Mouse (Mus musculus) lung, postnatal 0 days (tissue): Measurements from ENCODE around the gene Tma7. TPM values are rescaled to one million over a fixed set of nuclear protein-coding genes. Genes with fewer than 3 reads are reported as not detected.

Experiments
- ATAC-seq: fragments of 200-750 bp; cut with Nextera tagmentation; 2 replicates; pipeline ENCODE4 v1.8.0; 2017; ENCODE audit warnings: moderate library complexity
- DNase-seq: peaks from one replicate; pipeline ENCODE4 v3.0.0-alpha.2; 2016; ENCODE audit warnings: low spot score
- H3K27ac ChIP-seq: fragments of 300-500 bp; sonication (generic); 2 replicates; pipeline ENCODE4 v1.5.1; 2014; ENCODE audit warnings: antibody characterized with exemption, mild to moderate bottlenecking, low read length, mixed read lengths
- H3K27me3 ChIP-seq: fragments of 300-500 bp; sonication (generic); replicated peaks from 2 replicates; pipeline ENCODE4 v1.6.1; 2014; ENCODE audit warnings: low read length, mixed read lengths; ENCODE audit not compliant: insufficient read depth
- H3K36me3 ChIP-seq: fragments of 300-500 bp; sonication (generic); 2 replicates; pipeline ENCODE4 v1.6.1; 2014; ENCODE audit warnings: low read length, mixed read lengths; ENCODE audit not compliant: insufficient read depth
- H3K4me1 ChIP-seq: fragments of 300-500 bp; sonication (generic); 2 replicates; pipeline ENCODE4 v1.6.1; 2014; ENCODE audit warnings: antibody characterized with exemption, low read depth, low read length, mixed read lengths; ENCODE audit not compliant: insufficient read depth
- H3K4me2 ChIP-seq: fragments of 300-500 bp; sonication (generic); replicated peaks from 2 replicates; pipeline ENCODE4 v1.6.1; 2014; ENCODE audit warnings: low read depth, mild to moderate bottlenecking, low read length, moderate library complexity, mixed read lengths
- H3K4me3 ChIP-seq: fragments of 300-500 bp; sonication (generic); 2 replicates; pipeline ENCODE4 v1.5.1; 2014; ENCODE audit warnings: low read depth, low read length
- H3K9ac ChIP-seq: fragments of 300-500 bp; sonication (generic); replicated peaks from 2 replicates; pipeline ENCODE4 v1.6.1; 2014; ENCODE audit warnings: low read depth, mild to moderate bottlenecking
- H3K9me3 ChIP-seq: fragments of 300-500 bp; sonication (generic); 2 replicates; pipeline ENCODE4 v1.6.1; 2016; ENCODE audit warnings: low read length, mixed read lengths
- CTCF ChIP-seq: IDR thresholded peaks from 2 replicates; pipeline ENCODE4 v1.5.1; 2016; ENCODE audit warnings: antibody characterized with exemption, mild to moderate bottlenecking
- EP300 ChIP-seq: IDR thresholded peaks from 2 replicates; pipeline ENCODE4 v1.6.1; 2016; ENCODE audit warnings: antibody characterized with exemption, mild to moderate bottlenecking, control low read depth
- WGBS: fragments of 180-500 bp; shearing (Covaris S2); extraction: QIAGEN DNeasy Blood & Tissue Kit; methylation state at CpG from one replicate; pipeline ENCODE4 v1.1.7; 2014; 5-methylcytosine and 5-hydroxymethylcytosine counted together
- polyA plus RNA-seq: library from polyadenylated mRNA; unstranded; fragments of >200 nt; fragmentation: Nextera tagmentation; extraction: Ambion mirVana; gene quantifications from 2 replicates; pipeline ENCODE4 v1.2.1, GENCODE M21; 2015

Gene Tma7
- polyA plus RNA-seq, 1 experiment from 2014 or later, result 375 TPM

GRCm38 (mm10) chr9:109091802-109092201 lies 9.4 kb upstream of the Tma7 start:
- no peak overlapping the region for H3K4me2 ChIP-seq

GRCm38 (mm10) chr9:109090446-109090845 lies 8.1 kb upstream of the Tma7 start:
- peak; percentile 23 for ATAC-seq
- no peaks in the 10 kb centered on the region for H3K9me3 ChIP-seq
- no peaks in the 10 kb centered on the region for H3K27me3 ChIP-seq
- H3K27ac ChIP-seq, result peak overlapping the region; percentile 38; the same call in 1 of the 2 replicates
- no peak overlapping the region for H3K9ac ChIP-seq
- 0 out of 2 replicates have a peak overlapping the region, but pooled peaks have one; percentile 3 for H3K4me2 ChIP-seq
- no peak overlapping the region for H3K4me3 ChIP-seq
- WGBS, result 42% methylated on average over 15 of the region's 15 CpGs
- H3K36me3 ChIP-seq, result no peaks in the 10 kb centered on the region
- peak; percentile 90 for DNase-seq
- peaks cover 9% of the 10 kb centered on the region; the same call in 1 of the 2 replicates for H3K4me1 ChIP-seq
- TF ChIP-seq EP300 (0 out of 2 replicates have a peak, but pooled peaks have one; percentile 27), CTCF (no peak)

More at GRCm38 (mm10) chr9:109091802-109092201, 9.4 kb upstream of the Tma7 start:
- no peak overlapping the region for H3K4me3 ChIP-seq
- no peak for DNase-seq
- peaks cover 9% of the 10 kb centered on the region; the same call in 1 of the 2 replicates for H3K4me1 ChIP-seq
- H3K27me3 ChIP-seq, result no peaks in the 10 kb centered on the region
- H3K27ac ChIP-seq, result no peak overlapping the region
- TF ChIP-seq EP300 (no peak), CTCF (no peak)
- ATAC-seq, result no peak
- no peaks in the 10 kb centered on the region for H3K36me3 ChIP-seq
- H3K9ac ChIP-seq, result no peak overlapping the region
- no peaks in the 10 kb centered on the region for H3K9me3 ChIP-seq
- WGBS, result 83% methylated on average over 8 of the region's 8 CpGs

- H3K36me3 ChIP-seq, result no peaks in the 10 kb centered on the region
- ATAC-seq (no peak), DNase-seq (peak; percentile 84)
- no peaks in the 10 kb centered on the region for H3K4me1 ChIP-seq
- 7% methylated on average over 5 of the region's 5 CpGs for WGBS
- H3K9ac ChIP-seq, result no peak overlapping the region
- TF ChIP-seq EP300 (no peak), CTCF (peak; percentile 80)
- no peak overlapping the region for H3K27ac ChIP-seq
- no peaks in the 10 kb centered on the region for H3K9me3 ChIP-seq
- no peaks in the 10 kb centered on the region for H3K27me3 ChIP-seq
- H3K4me3 ChIP-seq, result no peak overlapping the region
- H3K4me2 ChIP-seq, result no peak overlapping the region
Measured at GRCm38 (mm10) chr9:109087987-109088386, 5.6 kb upstream of the Tma7 start.

DNA sequence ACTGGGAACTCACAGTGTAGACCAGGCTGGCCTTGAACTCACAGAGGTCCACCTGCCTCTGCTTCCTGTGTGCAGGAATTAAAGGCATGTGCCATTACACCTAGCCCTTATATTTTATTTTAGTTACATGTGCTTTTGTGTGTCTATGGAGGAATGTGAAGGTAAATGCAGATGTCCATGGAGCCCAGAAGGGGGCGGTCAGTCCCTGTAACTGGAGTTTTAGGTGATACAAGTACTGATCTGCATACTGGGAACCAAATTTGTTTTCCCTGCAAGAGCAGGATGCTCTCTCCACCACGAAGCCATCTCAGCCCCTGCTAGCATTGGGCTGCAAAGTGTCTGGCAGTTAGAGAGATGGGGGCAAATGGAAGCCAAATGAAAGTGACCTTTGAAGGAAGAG lies 2.5 kb upstream of the Tma7 start:
- Histone ChIP-seq H3K27me3 (no peaks in the 10 kb centered on the region), H3K4me2 (no peak overlapping the region), H3K4me3 (no peak overlapping the region), H3K9me3 (no peaks in the 10 kb centered on the region), H3K9ac (no peak overlapping the region), H3K4me1 (peaks cover 7% of the 10 kb centered on the region; the same call in 1 of the 2 replicates), H3K36me3 (no peaks in the 10 kb centered on the region), H3K27ac (no peak overlapping the region)
- DNase-seq (peak; percentile 73), ATAC-seq (no peak)
- 13% methylated on average over 2 of the region's 2 CpGs for WGBS
- peak; percentile 76 for TF ChIP-seq CTCF
- TF ChIP-seq EP300, result no peak

- no peaks in the 10 kb centered on the region for H3K36me3 ChIP-seq
- no peak for TF ChIP-seq EP300
- TF ChIP-seq CTCF, result no peak
- H3K27me3 ChIP-seq, result no peaks in the 10 kb centered on the region
- peak overlapping the region; percentile 55 for H3K27ac ChIP-seq
- peak overlapping the region; percentile 69 for H3K4me3 ChIP-seq
- no peak for DNase-seq
- H3K9ac ChIP-seq, result peak overlapping the region; percentile 62
- H3K9me3 ChIP-seq, result no peaks in the 10 kb centered on the region
- no peak for ATAC-seq
- H3K4me1 ChIP-seq, result peaks cover 7% of the 10 kb centered on the region; the same call in 1 of the 2 replicates
- 2% methylated on average over 11 of the region's 11 CpGs for WGBS
- H3K4me2 ChIP-seq, result peak overlapping the region; percentile 75
Measured at GRCm38 (mm10) chr9:109081749-109082123, 651 bp downstream of the Tma7 start.

- Histone ChIP-seq H3K4me1 (peaks cover 7% of the 10 kb centered on the region; the same call in 1 of the 2 replicates), H3K4me2 (no peak overlapping the region), H3K9ac (no peak overlapping the region), H3K36me3 (no peaks in the 10 kb centered on the region), H3K27ac (no peak overlapping the region), H3K9me3 (no peaks in the 10 kb centered on the region), H3K27me3 (no peaks in the 10 kb centered on the region), H3K4me3 (no peak overlapping the region)
- TF ChIP-seq CTCF (no peak), EP300 (no peak)
- 85% methylated on average over 3 of the region's 3 CpGs for WGBS
- ATAC-seq, result no peak
- DNase-seq, result no peak
Measured at GRCm38 (mm10) chr9:109080516-109080915, 1.9 kb downstream of the Tma7 start.
